Mouse (Mus musculus): Measurements from ENCODE around the gene P3h3. TPM values are rescaled to one million over a fixed set of nuclear protein-coding genes. Genes with fewer than 3 reads are reported as not detected.

P3h3 gene
- polyA plus RNA-seq, 1 experiment, result 12.1 TPM

GRCm38 (mm10) chr6:124865766-124866362, 8.3 kb upstream of the P3h3 start:
- TF ChIP-seq CTCF (IDR thresholded peaks at IDR 0.05; ENCODE audit: low read depth, low read length) (no peak), POLR2A (IDR thresholded peaks at IDR 0.05; ENCODE audit: borderline replicate concordance, low read depth, low read length) (no peak)
- Histone ChIP-seq H3K4me3 (ENCODE audit: insufficient read depth, low read length) (no peak overlapping the region), H3K4me1 (ENCODE audit: control insufficient read depth, insufficient read depth, low read length) (peaks cover 22% of the 10 kb centered on the region), H3K27ac (ENCODE audit: insufficient read depth, low read depth, low read length) (no peak overlapping the region)

- Histone ChIP-seq H3K4me1 (ENCODE audit: control insufficient read depth, insufficient read depth, low read length) (peaks cover 22% of the 10 kb centered on the region), H3K27ac (ENCODE audit: insufficient read depth, low read depth, low read length) (peak within 1 kb of the TSS; percentile 75), H3K4me3 (ENCODE audit: insufficient read depth, low read length) (peak within 1 kb of the TSS; percentile 92)
- TF ChIP-seq POLR2A (IDR thresholded peaks at IDR 0.05; ENCODE audit: borderline replicate concordance, low read depth, low read length) (no peak), CTCF (IDR thresholded peaks at IDR 0.05; ENCODE audit: low read depth, low read length) (no peak)
Observed at GRCm38 (mm10) chr6:124863658-124864298, 6.2 kb upstream of the P3h3 start, which contains the start of gene Gpr162. TSS of gene Gpr162 (minus strand) at chr6:124863983.

GRCm38 (mm10) chr6:124863125-124863657, 5.6 kb upstream of the P3h3 start:
- H3K4me3 ChIP-seq (ENCODE audit: insufficient read depth, low read length), result peak overlapping the region; percentile 92
- H3K27ac ChIP-seq (ENCODE audit: insufficient read depth, low read depth, low read length), result peak overlapping the region; percentile 70
- peaks cover 22% of the 10 kb centered on the region for H3K4me1 ChIP-seq (ENCODE audit: control insufficient read depth, insufficient read depth, low read length)
- TF ChIP-seq POLR2A (IDR thresholded peaks at IDR 0.05; ENCODE audit: borderline replicate concordance, low read depth, low read length) (no peak), CTCF (IDR thresholded peaks at IDR 0.05; ENCODE audit: low read depth, low read length) (no peak)

- H3K4me1 ChIP-seq (ENCODE audit: control insufficient read depth, insufficient read depth, low read length), result peaks cover 22% of the 10 kb centered on the region
- TF ChIP-seq POLR2A (IDR thresholded peaks at IDR 0.05; ENCODE audit: borderline replicate concordance, low read depth, low read length), result no peak
- peak overlapping the region; percentile 70 for H3K27ac ChIP-seq (ENCODE audit: insufficient read depth, low read depth, low read length)
- H3K4me3 ChIP-seq (ENCODE audit: insufficient read depth, low read length), result peak overlapping the region; percentile 92
Observed at GRCm38 (mm10) chr6:124862406-124863124, 5.0 kb upstream of the P3h3 start.

- no peak for TF ChIP-seq CTCF (IDR thresholded peaks at IDR 0.05; ENCODE audit: low read depth, low read length)
- no peak for TF ChIP-seq POLR2A (IDR thresholded peaks at IDR 0.05; ENCODE audit: borderline replicate concordance, low read depth, low read length)
- Histone ChIP-seq H3K27ac (ENCODE audit: insufficient read depth, low read depth, low read length) (peak overlapping the region; percentile 21; the same call in 1 of the 2 replicates), H3K4me3 (ENCODE audit: insufficient read depth, low read length) (peak overlapping the region; percentile 92; the same call in 1 of the 2 replicates), H3K4me1 (ENCODE audit: control insufficient read depth, insufficient read depth, low read length) (peaks cover 22% of the 10 kb centered on the region)
Observed at GRCm38 (mm10) chr6:124861802-124862201, 4.2 kb upstream of the P3h3 start.

- H3K4me1 ChIP-seq (ENCODE audit: control insufficient read depth, insufficient read depth, low read length), result peaks cover 27% of the 10 kb centered on the region
- no peak overlapping the region for H3K27ac ChIP-seq (ENCODE audit: insufficient read depth, low read depth, low read length)
- no peak for TF ChIP-seq POLR2A (IDR thresholded peaks at IDR 0.05; ENCODE audit: borderline replicate concordance, low read depth, low read length)
- no peak for TF ChIP-seq CTCF (IDR thresholded peaks at IDR 0.05; ENCODE audit: low read depth, low read length)
- no peak overlapping the region for H3K4me3 ChIP-seq (ENCODE audit: insufficient read depth, low read length)
Observed at GRCm38 (mm10) chr6:124861266-124861665, 3.7 kb upstream of the P3h3 start.

GRCm38 (mm10) chr6:124860511-124860910, 3.0 kb upstream of the P3h3 start:
- H3K4me3 ChIP-seq (ENCODE audit: insufficient read depth, low read length), result no peak overlapping the region
- H3K4me1 ChIP-seq (ENCODE audit: control insufficient read depth, insufficient read depth, low read length), result peaks cover 29% of the 10 kb centered on the region
- H3K27ac ChIP-seq (ENCODE audit: insufficient read depth, low read depth, low read length), result no peak overlapping the region
- no peak for TF ChIP-seq POLR2A (IDR thresholded peaks at IDR 0.05; ENCODE audit: borderline replicate concordance, low read depth, low read length)

- TF ChIP-seq POLR2A (IDR thresholded peaks at IDR 0.05; ENCODE audit: borderline replicate concordance, low read depth, low read length) (no peak), CTCF (IDR thresholded peaks at IDR 0.05; ENCODE audit: low read depth, low read length) (peak; percentile 88)
- Histone ChIP-seq H3K4me3 (ENCODE audit: insufficient read depth, low read length) (no peak overlapping the region), H3K4me1 (ENCODE audit: control insufficient read depth, insufficient read depth, low read length) (peaks cover 26% of the 10 kb centered on the region), H3K27ac (ENCODE audit: insufficient read depth, low read depth, low read length) (no peak overlapping the region)
Observed at GRCm38 (mm10) chr6:124859725-124860124, 2.2 kb upstream of the P3h3 start.

- no peak overlapping the region for H3K4me3 ChIP-seq (ENCODE audit: insufficient read depth, low read length)
- H3K4me1 ChIP-seq (ENCODE audit: control insufficient read depth, insufficient read depth, low read length), result peaks cover 24% of the 10 kb centered on the region
- TF ChIP-seq CTCF (IDR thresholded peaks at IDR 0.05; ENCODE audit: low read depth, low read length), result no peak
- TF ChIP-seq POLR2A (IDR thresholded peaks at IDR 0.05; ENCODE audit: borderline replicate concordance, low read depth, low read length), result no peak
- no peak overlapping the region for H3K27ac ChIP-seq (ENCODE audit: insufficient read depth, low read depth, low read length)
Observed at GRCm38 (mm10) chr6:124858561-124859318, 1.2 kb upstream of the P3h3 start.
